Mouse (Mus musculus) Patski (cell line): Measurements from ENCODE around the gene Sorbs2. TPM values are rescaled to one million over a fixed set of nuclear protein-coding genes. Genes with fewer than 3 reads are reported as not detected.

Experiments used
- ATAC-seq: fragments of 100-300 bp; one replicate; pipeline ENCODE4 v1.8.0; 2021
- CTCF ChIA-PET: fragments of 350-600 bp; sonication (Branson Sonifier 250); formaldehyde crosslinking; loops from one replicate; lab custom pipeline; 2022; ENCODE audit warnings: inconsistent platforms; lab: Charles Lee
- POLR2A ChIA-PET: fragments of 350-600 bp; sonication (Branson Sonifier 250); formaldehyde crosslinking; loops from one replicate; lab custom pipeline; 2022; ENCODE audit warnings: antibody characterized with exemption, inconsistent platforms; lab: Charles Lee
- DNase-seq: peaks from one replicate; pipeline ENCODE4 v3.0.0-alpha.2; 2011; ENCODE audit warnings: low read depth, low spot score
- H3K27me3 ChIP-seq: fragments of 371-371 bp; one replicate; pipeline ENCODE4 v1.5.1; 2021
- CTCF ChIP-seq: fragments of 100-300 bp; IDR thresholded peaks from one replicate; pipeline ENCODE4 v1.5.1; 2021
- in situ Hi-C: fragments of 300-500 bp; cut with MboI; formaldehyde crosslinking; loops from 3 replicates; pipeline ENCODE4 v1.11.1; 2018; ENCODE audit warnings: low pct_unique_long_range_greater_than_20kb, mixed read lengths
- polyA plus RNA-seq: library from polyadenylated mRNA; unstranded; gene quantifications from one replicate; pipeline ENCODE4 v1.2.3, GENCODE M21; 2021

Sorbs2 gene
- polyA plus RNA-seq, 1 experiment from 2014 or later: 17.3 TPM

DNA sequence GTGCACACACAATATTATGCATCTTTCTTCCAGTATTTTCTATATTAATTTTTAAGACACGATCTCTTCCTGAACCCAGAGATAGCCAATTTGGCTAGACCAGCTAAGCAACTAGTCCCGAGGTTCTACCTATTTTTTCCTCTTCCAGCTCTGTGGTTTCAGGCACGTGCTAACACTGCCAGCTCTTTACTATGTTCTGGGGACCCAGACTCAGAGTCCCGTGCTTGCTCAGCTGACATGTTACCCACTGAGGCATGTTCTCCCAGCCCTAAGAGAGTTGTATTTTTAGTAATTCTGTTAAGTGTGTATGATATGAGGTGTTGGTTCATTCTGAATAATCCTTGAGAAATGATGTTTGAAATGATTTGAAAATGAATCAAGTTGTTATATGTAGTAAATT lies 62.5 kb downstream of the Sorbs2 start:
- CTCF ChIA-PET: no interaction called here
- no peak for TF ChIP-seq CTCF
- ATAC-seq (no peak), DNase-seq (no peak)
- in situ Hi-C loops: no loop called here
- POLR2A ChIA-PET: no interaction called here
- no peaks in the 10 kb centered on the region for H3K27me3 ChIP-seq

GRCm38 (mm10) chr8:45579714-45580543 lies 72.3 kb downstream of the Sorbs2 start:
- no peaks in the 10 kb centered on the region for H3K27me3 ChIP-seq
- in situ Hi-C loops: no loop called here
- DNase-seq (peak; percentile 37), ATAC-seq (peak; percentile 68)
- ChIA-PET POLR2A (no interaction called here), CTCF (interaction anchor here (0.8 to 1.6 kb wide), 2 partner anchors 32 to 48 kb away, joined by 3 read pairs; no protein-coding TSS in a partner anchor)
- TF ChIP-seq CTCF: no peak

GRCm38 (mm10) chr8:45580544-45580866 lies 72.9 kb downstream of the Sorbs2 start:
- DNase-seq (no peak), ATAC-seq (no peak)
- no peaks in the 10 kb centered on the region for H3K27me3 ChIP-seq
- in situ Hi-C loops: no loop called here
- no peak for TF ChIP-seq CTCF
- ChIA-PET CTCF (interaction anchor here (0.8 to 1.6 kb wide), 2 partner anchors 31 to 47 kb away, joined by 3 read pairs; no protein-coding TSS in a partner anchor), POLR2A (no interaction called here)

DNA sequence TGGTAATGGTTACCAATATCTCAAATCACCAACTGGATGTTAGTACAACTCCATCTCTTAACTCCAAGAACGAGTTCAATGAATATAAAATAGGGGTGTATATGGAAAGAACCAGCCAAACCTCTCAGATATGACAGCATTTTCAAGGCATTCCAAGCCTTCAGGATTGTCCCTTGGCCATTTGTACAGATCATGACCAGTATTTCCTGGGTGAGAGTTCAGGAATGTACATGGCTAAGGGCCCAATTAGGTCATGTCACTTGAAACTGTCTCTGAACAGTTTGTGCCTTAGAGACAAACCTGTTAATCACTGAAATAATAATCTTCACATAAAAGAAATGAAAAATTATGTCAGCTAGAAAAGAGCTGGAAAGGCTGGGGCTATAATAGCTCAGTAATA lies 76.3 kb downstream of the Sorbs2 start:
- CTCF ChIA-PET: no interaction called here
- ATAC-seq: no peak
- POLR2A ChIA-PET: no interaction called here
- TF ChIP-seq CTCF: no peak
- H3K27me3 ChIP-seq: no peaks in the 10 kb centered on the region
- in situ Hi-C loops: no loop called here
- no peak for DNase-seq

GRCm38 (mm10) chr8:45584390-45585052 lies 76.9 kb downstream of the Sorbs2 start:
- ChIA-PET CTCF (interaction anchor here (1.2 kb wide), 1 partner anchor 12 kb away, joined by 3 read pairs; no protein-coding TSS in a partner anchor), POLR2A (no interaction called here)
- H3K27me3 ChIP-seq: no peaks in the 10 kb centered on the region
- no peak for TF ChIP-seq CTCF
- DNase-seq: no peak
- in situ Hi-C loops: no loop called here
- ATAC-seq: no peak

- ChIA-PET POLR2A (no interaction called here), CTCF (interaction anchor here (1.2 kb wide), 2 partner anchors 12 to 15 kb away, joined by 3 read pairs; no protein-coding TSS in a partner anchor)
- no peaks in the 10 kb centered on the region for H3K27me3 ChIP-seq
- ATAC-seq (no peak), DNase-seq (no peak)
- TF ChIP-seq CTCF: no peak
- in situ Hi-C loops: no loop called here
Measured at GRCm38 (mm10) chr8:45585158-45585557, 77.6 kb downstream of the Sorbs2 start.

- ATAC-seq (no peak), DNase-seq (no peak)
- H3K27me3 ChIP-seq: no peaks in the 10 kb centered on the region
- TF ChIP-seq CTCF: no peak
- POLR2A ChIA-PET: interaction anchor here (1.0 kb wide), 1 partner anchor 23 kb away, joined by 3 read pairs; no protein-coding TSS in a partner anchor
- CTCF ChIA-PET: interaction anchor here (1.3 kb wide), 1 partner anchor 24 kb away, joined by 3 read pairs; no protein-coding TSS in a partner anchor
- in situ Hi-C loops: no loop called here
Measured at GRCm38 (mm10) chr8:45587011-45587410, 79.4 kb downstream of the Sorbs2 start.

DNA sequence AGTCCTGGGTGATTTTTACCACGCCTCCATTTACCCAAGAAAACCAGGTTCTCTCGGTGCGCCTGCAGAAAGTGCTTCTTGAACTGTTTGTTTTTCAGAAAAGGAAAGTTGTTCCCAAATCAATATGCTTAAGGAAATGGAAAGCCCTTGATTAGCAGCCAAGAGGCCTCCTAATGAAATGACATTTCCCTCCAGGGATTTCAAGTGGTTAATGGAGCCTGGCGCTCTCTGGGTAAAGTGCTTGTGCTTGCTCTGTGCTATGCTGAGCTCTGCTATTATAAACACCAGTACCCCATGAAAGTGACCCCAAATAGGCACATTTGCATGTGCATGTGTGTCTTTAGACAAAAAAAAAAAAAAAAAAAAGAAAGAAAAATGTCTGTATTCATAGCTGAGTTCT lies 84.3 kb downstream of the Sorbs2 start:
- in situ Hi-C loops: no loop called here
- ATAC-seq (no peak), DNase-seq (no peak)
- ChIA-PET CTCF (interaction anchor here (1.3 kb wide), 1 partner anchor 9 kb away, joined by 3 read pairs; no protein-coding TSS in a partner anchor), POLR2A (no interaction called here)
- TF ChIP-seq CTCF: no peak
- H3K27me3 ChIP-seq: no peaks in the 10 kb centered on the region

DNA sequence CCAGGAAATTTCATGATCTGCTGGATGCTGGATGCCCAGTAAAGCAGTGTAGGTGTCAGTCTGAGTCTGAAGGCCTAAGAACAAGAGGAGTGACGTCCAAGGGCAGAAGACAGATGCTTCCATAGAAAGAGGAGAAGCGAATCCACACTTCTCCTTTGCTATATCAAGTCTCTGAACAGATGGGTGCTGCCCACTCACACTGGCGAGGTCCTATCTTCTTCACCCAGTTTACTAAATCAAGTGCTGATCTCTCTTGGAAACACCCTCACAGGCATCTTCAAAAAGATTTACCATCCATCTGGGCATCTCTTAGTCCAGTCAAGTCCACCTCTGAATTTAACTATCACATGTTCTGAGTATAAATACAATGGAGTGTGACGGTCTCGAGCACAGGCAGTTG lies 86.1 kb downstream of the Sorbs2 start:
- in situ Hi-C loops: no loop called here
- no peak for TF ChIP-seq CTCF
- POLR2A ChIA-PET: no interaction called here
- no peak for DNase-seq
- no peak for ATAC-seq
- CTCF ChIA-PET: no interaction called here
- H3K27me3 ChIP-seq: no peaks in the 10 kb centered on the region

DNA sequence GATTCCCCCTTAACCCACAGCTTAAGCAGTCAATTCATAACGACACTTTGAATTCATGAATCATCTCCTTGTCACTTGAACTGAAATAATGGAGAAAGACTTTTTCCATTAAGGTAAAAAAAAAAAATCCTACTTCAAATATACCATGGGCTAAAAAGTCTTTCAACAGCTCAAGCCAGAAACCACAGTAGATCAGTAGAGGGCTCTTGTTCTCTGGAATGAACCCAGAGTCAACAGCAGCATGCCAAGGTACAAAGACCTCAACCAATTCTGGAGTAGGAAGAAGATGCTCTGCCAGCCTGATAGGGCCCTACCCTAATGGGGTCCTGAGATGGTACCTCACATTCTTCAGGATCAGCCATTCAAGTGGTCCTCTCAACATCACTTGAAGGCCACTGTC lies 88.4 kb downstream of the Sorbs2 start:
- DNase-seq: no peak
- CTCF ChIA-PET: interaction anchor here (0.8 kb wide), 1 partner anchor 146 kb away, joined by 3 read pairs; no protein-coding TSS in a partner anchor
- POLR2A ChIA-PET: no interaction called here
- in situ Hi-C loops: no loop called here
- no peaks in the 10 kb centered on the region for H3K27me3 ChIP-seq
- no peak for ATAC-seq
- TF ChIP-seq CTCF: no peak

- TF ChIP-seq CTCF: no peak
- DNase-seq (no peak), ATAC-seq (no peak)
- in situ Hi-C loops: no loop called here
- POLR2A ChIA-PET: interaction anchor here (1.1 kb wide), 1 partner anchor 40 kb away, joined by 3 read pairs; no protein-coding TSS in a partner anchor
- CTCF ChIA-PET: no interaction called here
- no peaks in the 10 kb centered on the region for H3K27me3 ChIP-seq
Measured at GRCm38 (mm10) chr8:45596591-45596990, 89.0 kb downstream of the Sorbs2 start.
